Mouse (Mus musculus): ENCODE measurements at regions not wholly inside any gene's neighbourhood (a gene's known extent, or its start where the extent isn't known, plus 50 kb on each side); places are given as distances from the start of the nearest gene placed in this dataset.

- no peak for DNase-seq (ENCODE audit: low spot score in 2 of 2)
These were observed 160.6 kb upstream of the Sema3d start for GRCm38 (mm10) chr5:12222622-12223021.

DNA sequence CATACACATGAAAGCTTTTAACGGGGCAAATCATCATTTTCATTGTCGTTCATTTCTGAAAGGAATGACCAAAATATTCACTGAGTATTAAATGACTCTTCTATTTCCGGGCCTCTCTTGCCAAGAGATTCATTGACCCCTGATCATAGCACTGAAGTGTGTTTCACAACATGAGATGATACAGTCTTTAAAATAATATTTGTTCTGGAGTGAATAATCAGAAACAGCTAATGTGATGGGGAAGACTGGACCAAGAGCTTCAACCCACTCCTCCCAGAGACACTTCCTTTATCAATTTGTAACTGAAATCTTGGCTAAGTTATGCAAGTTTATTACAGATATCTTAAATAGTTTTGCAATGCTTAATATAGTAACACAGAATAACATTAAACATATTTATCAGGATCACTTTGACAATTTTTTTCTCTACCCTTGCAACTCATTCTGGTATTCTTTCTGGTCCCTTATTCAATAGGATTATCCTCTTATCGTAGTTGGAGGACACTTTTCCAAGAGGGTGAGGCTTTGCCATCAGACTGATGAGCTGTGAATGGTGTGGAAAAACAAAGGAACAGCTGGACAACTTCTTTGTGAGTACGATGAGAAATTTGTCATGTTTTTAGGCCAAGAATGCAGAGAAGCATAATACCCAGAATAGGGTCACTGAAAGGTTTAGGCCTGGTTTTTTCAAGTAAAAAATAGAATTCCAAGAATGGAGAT, 149.6 kb upstream of the Sema3d start:
- no peak for DNase-seq (ENCODE audit: low spot score in 2 of 2)

- peak; percentile 2 to 6 for DNase-seq (ENCODE audit: low spot score in 2 of 2)
These were observed 139.9 kb upstream of the Sema3d start for GRCm38 (mm10) chr5:12243179-12243805.

DNA sequence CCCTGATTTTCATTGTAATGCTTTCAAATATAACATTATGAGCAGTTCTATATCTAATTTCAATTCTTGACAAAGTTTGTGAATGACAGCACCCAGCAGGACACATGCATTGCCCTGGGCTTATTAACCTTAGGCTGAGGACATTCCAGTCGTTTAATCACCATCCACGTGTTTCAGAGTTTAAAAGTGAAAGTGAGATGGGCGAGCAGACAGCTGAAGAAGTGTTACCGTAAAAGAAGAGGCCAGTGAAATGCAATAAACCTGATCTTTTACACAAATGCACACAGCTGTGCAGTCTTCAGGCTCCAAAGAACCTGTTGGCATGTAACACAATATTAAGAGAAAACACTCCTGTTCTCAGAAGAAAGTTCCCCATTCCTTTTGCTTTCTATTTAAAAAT, 89.5 kb upstream of the Sema3d start:
- DNase-seq (ENCODE audit: low spot score in 2 of 2): no peak

DNA sequence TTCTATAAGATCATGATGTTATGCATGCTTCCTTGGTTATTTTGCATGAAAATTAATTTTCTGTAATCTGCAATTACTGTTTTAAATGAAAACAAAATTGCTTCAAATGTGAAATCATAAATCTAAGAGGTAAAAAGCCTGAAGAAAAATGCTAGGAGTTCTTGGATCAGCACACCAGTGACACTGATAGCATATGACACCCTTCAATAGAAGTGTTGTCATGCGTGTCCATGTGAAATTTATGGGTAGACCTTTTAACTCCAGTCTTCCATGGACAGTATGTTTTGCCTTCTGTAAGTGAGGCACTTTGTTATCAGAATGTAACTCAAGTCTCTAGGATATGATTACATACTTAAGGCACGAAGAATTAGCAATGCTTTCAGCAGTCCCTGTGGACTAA, 85.9 kb upstream of the Sema3d start:
- no peak for DNase-seq (ENCODE audit: low spot score in 2 of 2)

DNA sequence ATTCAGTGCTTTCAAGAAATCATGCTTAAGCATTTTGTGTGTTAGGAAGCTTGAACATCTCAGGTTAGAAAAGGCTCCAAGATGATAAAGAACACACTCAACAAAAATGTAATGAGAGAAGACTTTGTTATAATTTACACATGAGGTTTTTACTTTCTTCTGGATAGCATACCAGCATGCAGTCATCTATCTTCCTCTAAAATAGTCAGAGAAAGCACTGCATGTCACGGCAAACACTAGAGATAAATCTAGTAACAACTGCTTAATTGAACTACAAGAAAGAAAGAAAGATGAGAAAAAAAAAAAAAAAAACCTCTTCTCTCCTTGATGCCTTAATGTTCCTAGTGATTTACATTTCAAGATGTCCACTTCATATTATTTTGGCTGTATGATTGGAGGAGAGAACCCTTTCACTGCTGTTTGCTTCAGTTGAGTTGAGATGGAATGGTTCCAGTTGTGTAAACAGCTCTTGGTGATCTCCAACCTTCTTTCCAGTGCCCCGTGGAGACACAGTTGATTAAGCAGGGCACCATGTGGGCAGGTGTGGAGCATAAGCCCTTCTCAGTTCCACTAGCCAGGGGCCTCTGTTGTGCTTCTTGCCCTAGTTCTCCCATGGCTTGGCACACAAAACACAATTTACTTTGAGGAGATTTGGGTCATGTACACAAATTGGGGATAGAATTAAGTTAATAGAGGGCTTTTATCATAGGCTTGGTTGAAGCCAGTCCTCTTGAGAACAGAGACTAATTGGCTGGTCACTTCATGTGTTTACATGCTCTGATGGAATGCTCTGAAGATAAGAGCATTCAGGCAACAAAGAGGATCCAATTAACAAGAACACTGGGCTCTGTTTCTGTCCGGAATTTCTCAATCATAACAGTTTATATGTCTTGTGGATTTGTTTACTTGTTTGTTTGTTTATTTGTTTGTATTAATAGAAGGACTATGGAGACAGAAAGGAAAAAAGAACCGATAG, 81.1 kb upstream of the Sema3d start:
- no peak for DNase-seq (ENCODE audit: low spot score in 2 of 2)

GRCm38 (mm10) chr5:12309408-12309807, 73.8 kb upstream of the Sema3d start:
- DNase-seq (ENCODE audit: low spot score in 2 of 2): no peak

GRCm38 (mm10) chr5:12332648-12333305, 50.4 kb upstream of the Sema3d start:
- no peak for DNase-seq (ENCODE audit: low spot score in 2 of 2)

Data from right cerebral cortex, adult 2 months (tissue).